Mouse (Mus musculus) c-Kit-positive CD71-negative TER-119-negative erythroid progenitor cells, embryonic 14.5 days (primary cell): ENCODE data around the gene Kif5a.
A peak's percentile ranks its signal among the peaks of the same experiment; 100 is the strongest.

Experiments
- DNase-seq: peaks from one replicate; pipeline ENCODE4 v3.0.0-alpha.2; 2013; ENCODE audit warnings: low read depth

The Kif5a gene

DNA sequence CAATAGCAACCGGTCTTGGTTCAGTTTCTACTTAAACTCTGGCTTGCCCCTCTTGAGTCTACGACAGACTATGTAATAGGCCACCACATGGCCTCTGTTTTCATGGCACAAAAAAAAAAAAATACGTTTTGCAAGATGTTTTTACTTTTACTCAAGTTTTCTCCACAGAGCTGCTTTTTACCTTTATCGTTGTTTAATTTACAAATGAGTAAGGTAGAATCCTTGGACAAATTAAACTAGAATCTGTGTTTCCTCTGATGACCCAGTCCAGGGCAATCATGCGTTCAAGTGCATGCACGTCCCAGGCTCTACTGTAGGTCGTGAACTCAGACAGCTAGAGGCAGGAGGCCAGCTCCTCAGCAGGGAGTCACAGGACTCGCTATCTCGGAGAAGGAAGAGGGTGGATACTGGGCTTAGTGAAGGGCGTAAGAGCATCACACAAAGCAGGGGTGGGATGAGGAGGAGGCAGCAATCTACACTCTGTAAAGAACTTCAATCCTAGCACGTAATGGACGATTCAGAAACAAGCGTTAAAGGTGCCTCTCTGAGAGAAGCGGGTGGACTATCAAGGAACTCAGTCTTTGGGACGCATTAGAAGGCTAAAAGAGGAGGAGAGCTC, 26.5 kb upstream of the Kif5a start:
- peak; percentile 49 for DNase-seq

- peak; percentile 76 for DNase-seq
Measured at GRCm38 (mm10) chr10:127288800-127289572, 25.8 kb upstream of the Kif5a start, which contains the start of gene Mbd6. Gene Mbd6, minus strand, starts transcription at chr10:127289018.

- DNase-seq: peak; percentile 35
Measured at GRCm38 (mm10) chr10:127288328-127288799, 25.2 kb upstream of the Kif5a start.

GRCm38 (mm10) chr10:127287936-127288293, 24.8 kb upstream of the Kif5a start:
- no peak for DNase-seq

GRCm38 (mm10) chr10:127287271-127287935, 24.3 kb upstream of the Kif5a start:
- no peak for DNase-seq

GRCm38 (mm10) chr10:127286730-127287129, 23.6 kb upstream of the Kif5a start:
- DNase-seq: no peak

GRCm38 (mm10) chr10:127286194-127286593, 23.0 kb upstream of the Kif5a start:
- no peak for DNase-seq

GRCm38 (mm10) chr10:127285644-127286043, 22.5 kb upstream of the Kif5a start:
- no peak for DNase-seq

- DNase-seq: no peak
Measured at GRCm38 (mm10) chr10:127284724-127285500, 21.8 kb upstream of the Kif5a start.

GRCm38 (mm10) chr10:127284105-127284622, 21.0 kb upstream of the Kif5a start:
- DNase-seq: no peak

GRCm38 (mm10) chr10:127282620-127283215, 19.6 kb upstream of the Kif5a start:
- DNase-seq: no peak

GRCm38 (mm10) chr10:127281316-127281715, 18.2 kb upstream of the Kif5a start:
- no peak for DNase-seq

GRCm38 (mm10) chr10:127279730-127280129, 16.6 kb upstream of the Kif5a start:
- no peak for DNase-seq

DNA sequence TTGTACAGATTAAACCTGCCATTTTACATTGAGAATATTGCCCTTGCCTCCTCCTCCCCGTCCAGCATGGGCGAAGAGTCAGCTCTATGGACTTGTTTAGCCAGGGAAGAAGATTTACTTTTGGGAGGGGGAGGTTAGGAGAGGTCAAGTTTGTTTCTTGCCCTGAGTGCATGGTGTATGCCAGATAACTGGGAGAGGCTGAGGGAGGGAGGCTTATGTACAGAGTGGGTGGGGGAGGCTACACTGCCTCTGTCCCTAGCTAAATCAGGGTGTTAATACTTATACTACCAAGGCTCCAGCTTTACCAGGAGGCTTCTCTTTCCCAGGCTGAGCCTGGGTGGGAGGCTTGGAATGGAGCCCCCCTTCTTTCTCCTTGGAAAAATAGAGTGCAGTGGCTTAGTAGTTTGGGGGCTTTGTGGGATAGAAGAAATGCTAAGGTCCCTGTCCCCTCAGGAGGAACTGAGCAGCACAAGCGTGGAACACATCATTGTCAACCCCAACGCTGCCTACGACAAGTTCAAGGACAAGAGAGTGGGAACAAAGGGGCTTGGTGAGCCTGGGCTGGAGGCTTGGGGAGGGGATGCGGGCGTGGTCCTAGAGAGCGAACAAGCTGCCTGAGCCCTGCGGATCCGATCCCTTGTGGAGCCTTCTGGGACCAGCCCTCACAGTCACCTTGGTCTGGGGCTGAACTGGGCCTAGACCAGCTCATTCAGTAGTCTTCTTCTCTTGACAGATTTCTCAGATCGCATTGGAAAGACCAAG, 11.3 kb upstream of the Kif5a start:
- DNase-seq: no peak

- no peak for DNase-seq
Measured at GRCm38 (mm10) chr10:127272371-127272770, 9.2 kb upstream of the Kif5a start.

GRCm38 (mm10) chr10:127269884-127270283, 6.7 kb upstream of the Kif5a start:
- no peak for DNase-seq

- DNase-seq: no peak
Measured at GRCm38 (mm10) chr10:127269036-127269435, 5.9 kb upstream of the Kif5a start.

- no peak for DNase-seq
Measured at GRCm38 (mm10) chr10:127268401-127268800, 5.3 kb upstream of the Kif5a start.

DNA sequence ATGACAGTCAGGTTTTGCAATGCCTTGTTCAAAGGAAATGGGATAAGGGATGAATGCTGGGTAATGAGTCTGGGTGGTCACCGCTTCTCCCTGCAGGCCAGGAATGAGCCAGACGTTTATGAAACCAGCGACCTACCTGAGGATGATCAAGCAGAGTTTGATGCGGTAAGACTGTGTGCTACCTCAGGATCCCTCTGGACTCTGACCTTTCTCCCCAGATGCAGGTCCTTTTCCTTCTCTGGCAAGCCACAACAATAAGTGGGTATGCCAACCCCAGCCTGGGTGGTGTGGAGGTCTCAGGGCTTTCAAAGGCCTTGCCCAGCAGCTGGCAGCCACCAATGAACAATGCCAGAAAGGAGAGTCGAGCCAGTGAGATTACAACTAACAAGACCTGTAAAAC, 4.2 kb upstream of the Kif5a start:
- no peak for DNase-seq
